8 mouse cellular contexts compared by ENCODE assay signal in genomic region chr10:59220824-59221472, GRCm38 (mm10). TPM values are rescaled to one million over a fixed set of nuclear protein-coding genes. Genes with fewer than 3 reads are reported as not detected.
DNase-seq lines count a peak whose midpoint lies in the region; ATAC-seq and TF ChIP-seq lines count a peak whose summit lies in the region.

No protein-coding gene starts in this region.

- peaks cover 15% of the 10 kb centered on the region; the same call in 1 of the 2 replicates for H3K4me1 ChIP-seq in kidney, embryonic 14.5 days (ENCODE audit: control insufficient read depth, insufficient read depth, low read length)
- peaks cover 14% of the 10 kb centered on the region; the same call in 1 of the 2 replicates for H3K4me1 ChIP-seq in lung, postnatal 0 days (ENCODE audit: insufficient read depth, low read depth, low read length)

- no peak for DNase-seq in kidney, adult 18-20 months
- DNase-seq in forelimb bud, embryonic 11.5 days (ENCODE audit: low read depth, low spot score): peak; percentile 52
- DNase-seq in lung, postnatal 0 days (ENCODE audit: low spot score): peak; percentile 52
- DNase-seq in urinary bladder, postnatal 25 days (ENCODE audit: low spot score): no peak
- DNase-seq in ovary, adult 18-20 months (ENCODE audit: low spot score): no peak
- DNase-seq in left cerebral cortex, postnatal 36 days (ENCODE audit: low spot score in 2 of 2): no peak

- H3K9ac ChIP-seq in kidney, embryonic 14.5 days (ENCODE audit: low read depth, low read length): peak overlapping the region; percentile 93
- H3K9ac ChIP-seq in lung, postnatal 0 days (replicated peaks; ENCODE audit: low read depth): peak overlapping the region; percentile 94

- H3K27me3 ChIP-seq in kidney, embryonic 14.5 days (ENCODE audit: control insufficient read depth, insufficient read depth, low read length): no peaks in the 10 kb centered on the region
- H3K27me3 ChIP-seq in lung, postnatal 0 days (replicated peaks; ENCODE audit: insufficient read depth, low read length): no peaks in the 10 kb centered on the region

- WGBS in kidney, embryonic 14.5 days: 1% methylated on average over 35 of the region's 39 CpGs
- 2% methylated on average over 39 of the region's 39 CpGs for WGBS in lung, postnatal 0 days

- H3K27ac ChIP-seq in kidney, embryonic 14.5 days (ENCODE audit: low read depth, low read length): peak overlapping the region; percentile 89
- peak overlapping the region; percentile 96 for H3K27ac ChIP-seq in lung, postnatal 0 days (ENCODE audit: low read length)

- peak overlapping the region; percentile 99 for H3K4me2 ChIP-seq in kidney, embryonic 14.5 days (replicated peaks; ENCODE audit: low read depth, low read length)
- peak overlapping the region; percentile 98 for H3K4me2 ChIP-seq in lung, postnatal 0 days (replicated peaks; ENCODE audit: low read depth, low read length)

- no peak for ATAC-seq in kidney, embryonic 14.5 days (ENCODE audit: low FRiP score, low TSS enrichment)
- ATAC-seq in activated CD4-positive, CD25-positive, alpha-beta regulatory T cell, adult 4 months: peak; percentile 15
- no peak for ATAC-seq in lung, postnatal 0 days

- H3K9me3 ChIP-seq in kidney, embryonic 14.5 days (ENCODE audit: control insufficient read depth, low read length): no peaks in the 10 kb centered on the region
- H3K9me3 ChIP-seq in lung, postnatal 0 days (ENCODE audit: low read length): no peaks in the 10 kb centered on the region

- no peak for TF ChIP-seq CTCF in lung, postnatal 0 days (IDR thresholded peaks at IDR 0.05)

- H3K4me3 ChIP-seq in kidney, embryonic 14.5 days (ENCODE audit: low read length): peak overlapping the region; percentile 75
- H3K4me3 ChIP-seq in lung, postnatal 0 days (ENCODE audit: low read depth, low read length): peak overlapping the region; percentile 82

- H3K36me3 ChIP-seq in kidney, embryonic 14.5 days (ENCODE audit: control insufficient read depth, insufficient read depth, low read length): no peaks in the 10 kb centered on the region
- no peaks in the 10 kb centered on the region for H3K36me3 ChIP-seq in lung, postnatal 0 days (ENCODE audit: insufficient read depth, low read length)

- intact Hi-C loops in left cerebral cortex, postnatal 36 days (cut with DNase I): loop anchor here (2.0 to 5.0 kb wide), 2 partner anchors 54 to 72 kb away; no protein-coding TSS in a partner anchor

- no peak for TF ChIP-seq EP300 in lung, postnatal 0 days (IDR thresholded peaks at IDR 0.05)

RNA-seq across cellular contexts. Expression of gene Sept10, which starts 0.7 kb away (rescaled TPM):
- 54.4 and 55.8 TPM in 2 replicates for polyA plus RNA-seq in kidney, embryonic 14.5 days (2014; fragmentation: Nextera tagmentation; extraction: Ambion mirVana)
- 1 to 10 TPM; 2.9 to 3.1 TPM for polyA plus RNA-seq in activated CD4-positive, CD25-positive, alpha-beta regulatory T cell, adult 4 months (2017; shearing (Covaris generic))
- 42.2 and 45.2 TPM in 2 replicates for polyA plus RNA-seq in lung, postnatal 0 days (2015; fragmentation: Nextera tagmentation; extraction: Ambion mirVana)
- 1 to 10 TPM; 6.4 to 7.3 TPM for total RNA-seq in left cerebral cortex, postnatal 36 days (2021)

RNA-seq across cellular contexts. Expression of gene Sowahc, which starts 0.8 kb away (rescaled TPM):
- 6.3 and 9.5 TPM in 2 replicates for polyA plus RNA-seq in kidney, embryonic 14.5 days (2014; fragmentation: Nextera tagmentation; extraction: Ambion mirVana)
- polyA plus RNA-seq in activated CD4-positive, CD25-positive, alpha-beta regulatory T cell, adult 4 months (2017; shearing (Covaris generic)): under 1 TPM; 0.46 to 0.91 TPM
- polyA plus RNA-seq in lung, postnatal 0 days (2015; fragmentation: Nextera tagmentation; extraction: Ambion mirVana): 9.7 and 13.2 TPM in 2 replicates
- total RNA-seq in left cerebral cortex, postnatal 36 days (2021): 1 to 10 TPM; 7.9 to 8.8 TPM

Comparison
In these comparisons a context has a peak if more than half of its experiments do, and no peak if none do; other contexts are left out.
1. DNase-seq: peak in forelimb bud, embryonic 11.5 days (single experiment) and lung, postnatal 0 days (single experiment); none in kidney, adult 18-20 months (single experiment), urinary bladder, postnatal 25 days (single experiment), ovary, adult 18-20 months (single experiment) and left cerebral cortex, postnatal 36 days (0 of 2).
2. RNA of gene Sept10, which starts 0.7 kb away (polyA plus RNA-seq): 54.4 to 55.8 TPM in kidney, embryonic 14.5 days and 42.2 to 45.2 TPM in lung, postnatal 0 days; 2.9 to 3.1 TPM in activated CD4-positive, CD25-positive, alpha-beta regulatory T cell, adult 4 months; every median in the first group is over 10 times any median in the second.